Mouse (Mus musculus): ENCODE results near the gene Dtd2.

GRCm38 (mm10) chr12:51985163-51985748 lies 21.0 kb downstream of the Dtd2 start:
- no peak for TF ChIP-seq CTCF (IDR thresholded peaks at IDR 0.05; ENCODE audit: low read depth, low read length)
- TF ChIP-seq GATA1 (IDR thresholded peaks at IDR 0.05; ENCODE audit: borderline replicate concordance, low read length): no peak
- no peak for TF ChIP-seq TAL1 (conservative IDR thresholded peaks at IDR 0.05; ENCODE audit: low read depth, low read length)
